Mouse (Mus musculus) myocyte (in vitro differentiated cells): ENCODE measurements at regions not wholly inside any gene's neighbourhood (a gene's known extent, or its start where the extent isn't known, plus 50 kb on each side); places are given as distances from the start of the nearest gene placed in this dataset.

Experiments
- CEBPB ChIP-seq: IDR thresholded peaks from 2 replicates; pipeline ENCODE4 v1.6.1; 2011; ENCODE audit warnings: mild to moderate bottlenecking, moderate library complexity; ENCODE audit not compliant: poor library complexity, insufficient read depth, severe bottlenecking
- E2F4 ChIP-seq: IDR thresholded peaks from one replicate; pipeline ENCODE4 v1.6.1; 2011; ENCODE audit warnings: mild to moderate bottlenecking, control low read depth, moderate library complexity; ENCODE audit not compliant: insufficient read depth
- MAX ChIP-seq: IDR thresholded peaks from one replicate; pipeline ENCODE4 v1.6.1; 2011; ENCODE audit warnings: low read depth, mild to moderate bottlenecking, control low read depth
- MYOD1 ChIP-seq, 3 experiments: IDR thresholded peaks; one replicate each; pipeline ENCODE4 v1.6.1; 2011; ENCODE audit warnings: control low read depth in 2 of 3, low read depth in 2 of 3, mild to moderate bottlenecking in 2 of 3, moderate library complexity in 1 of 3; ENCODE audit not compliant: insufficient read length in 2 of 3, control insufficient read depth in 1 of 3
- MYOG ChIP-seq, 3 experiments: IDR thresholded peaks; one replicate each; pipeline ENCODE4 v1.6.1; 2011; ENCODE audit warnings: control low read depth in 2 of 3, low read depth in 2 of 3, mild to moderate bottlenecking in 2 of 3; ENCODE audit not compliant: insufficient read length in 2 of 3, control insufficient read depth in 1 of 3, insufficient read depth in 1 of 3
- POLR2A ChIP-seq: IDR thresholded peaks from one replicate; pipeline ENCODE4 v1.6.1; 2011; ENCODE audit warnings: low read depth, mild to moderate bottlenecking, control low read depth, moderate library complexity; ENCODE audit not compliant: insufficient read length
- POLR2AphosphoS2 ChIP-seq: IDR thresholded peaks from one replicate; pipeline ENCODE4 v1.6.1; 2011; ENCODE audit warnings: low read depth, control low read depth; ENCODE audit not compliant: insufficient read length
- SRF ChIP-seq: IDR thresholded peaks from one replicate; pipeline ENCODE4 v1.6.1; 2011; ENCODE audit warnings: low read depth; ENCODE audit not compliant: control insufficient read depth, insufficient read length
- TCF12 ChIP-seq: IDR thresholded peaks from one replicate; pipeline ENCODE4 v1.6.1; 2011; ENCODE audit warnings: mild to moderate bottlenecking, control low read depth; ENCODE audit not compliant: poor library complexity, insufficient read depth, severe bottlenecking
- TCF3 ChIP-seq: IDR thresholded peaks from one replicate; pipeline ENCODE4 v1.6.1; 2011; ENCODE audit warnings: low read depth, control low read depth; ENCODE audit not compliant: insufficient read length
- USF1 ChIP-seq: IDR thresholded peaks from one replicate; pipeline ENCODE4 v1.6.1; 2011; ENCODE audit warnings: low read depth, mild to moderate bottlenecking, control low read depth, moderate library complexity

DNA sequence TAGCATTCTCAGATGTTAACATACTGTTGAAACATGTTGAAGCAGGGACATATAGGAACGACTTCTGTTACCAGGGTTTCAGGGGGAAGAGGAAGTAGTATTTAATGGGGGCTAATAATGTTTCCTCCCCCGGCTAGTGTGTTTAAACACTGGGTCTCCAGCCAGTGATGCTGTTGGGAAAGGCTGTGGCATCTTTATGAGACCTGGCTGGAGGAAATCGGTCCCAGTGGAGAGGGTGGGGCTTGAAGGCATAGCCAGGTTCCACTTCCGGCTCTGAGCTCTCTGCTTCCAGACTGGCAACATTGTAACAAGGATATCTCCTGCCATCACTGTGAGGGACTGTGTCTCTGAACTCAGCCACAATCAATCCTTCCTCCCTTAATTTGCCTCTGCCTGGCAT lies 156.6 kb downstream of the Tomm20 start:
- TF ChIP-seq POLR2A (no peak), SRF (no peak), CEBPB (no peak), USF1 (no peak), POLR2AphosphoS2 (no peak), E2F4 (no peak), MAX (no peak), MYOD1 (IDR thresholded peaks at IDR 0.05; ENCODE audit: control insufficient read depth in 1 of 3, insufficient read length in 2 of 3, low read depth in 2 of 3) (no peak), MYOG (IDR thresholded peaks at IDR 0.05; ENCODE audit: control insufficient read depth in 1 of 3, insufficient read depth in 1 of 3, insufficient read length in 2 of 3, low read depth in 2 of 3) (no peak), TCF3 (no peak), TCF12 (no peak)
